Mouse (Mus musculus): ENCODE measurements around the gene BC067074.
"Not testable (repeated sequence)": the region's sequence is repeated elsewhere in the genome, so short reads cannot be mapped to it uniquely, and the experiment has no call there.

BC067074 gene

GRCm38 (mm10) chr13:113292975-113293706, at the start of gene BC067074:
Gene BC067074, plus strand, starts transcription at chr13:113293159.
- DNase-seq (ENCODE audit: low spot score in 2 of 2), result no peak

GRCm38 (mm10) chr13:113245025-113245424, 47.9 kb upstream of the BC067074 start:
- DNase-seq (ENCODE audit: low spot score in 2 of 2), result no peak

DNA sequence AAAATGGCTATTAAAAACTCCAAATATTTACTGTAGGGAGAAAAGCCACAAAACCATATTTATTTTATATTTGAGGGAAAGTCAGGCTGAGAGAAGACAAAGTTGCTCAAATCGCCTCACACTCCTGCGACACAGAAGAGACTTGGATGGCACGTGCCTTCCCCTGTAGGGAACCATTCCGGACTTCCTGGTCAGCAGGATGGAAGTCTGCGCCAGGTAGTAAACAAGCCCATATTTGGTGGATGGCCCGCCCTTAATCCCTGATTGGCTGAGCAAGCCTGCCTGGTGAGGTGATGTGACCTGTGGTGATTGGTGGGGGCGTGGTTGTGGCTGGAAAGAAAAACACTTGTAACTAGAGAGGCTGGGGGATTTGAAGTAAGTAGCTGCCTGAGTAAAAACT, 40.4 kb upstream of the BC067074 start:
- not testable (repeated sequence) for DNase-seq (ENCODE audit: low spot score in 2 of 2)

DNA sequence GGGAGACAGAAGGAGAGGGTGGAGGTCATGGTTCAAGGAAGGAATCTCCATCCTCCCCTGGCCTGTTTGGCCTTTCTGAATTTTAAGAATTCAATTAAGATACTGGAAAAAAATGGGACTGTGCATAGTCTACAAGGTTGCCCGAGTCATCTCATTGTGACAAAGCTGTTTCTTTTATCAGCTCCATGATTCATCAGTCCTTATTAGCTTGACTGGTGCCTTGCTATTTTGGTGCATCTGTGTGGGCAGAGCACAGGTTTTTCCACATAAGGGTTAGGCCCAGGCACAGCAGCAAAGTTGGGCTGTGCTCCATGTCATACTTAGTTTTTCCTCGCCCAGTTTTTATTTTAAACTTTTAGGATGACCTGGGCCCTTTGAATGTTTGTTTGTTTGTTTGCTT, 36.2 kb upstream of the BC067074 start:
- DNase-seq (ENCODE audit: low spot score in 2 of 2), result no peak

- no peak for DNase-seq (ENCODE audit: low spot score in 2 of 2)
Observed at GRCm38 (mm10) chr13:113257190-113257589, 35.8 kb upstream of the BC067074 start.

- DNase-seq (ENCODE audit: low spot score in 2 of 2), result no peak
Observed at GRCm38 (mm10) chr13:113259237-113259636, 33.7 kb upstream of the BC067074 start.

DNA sequence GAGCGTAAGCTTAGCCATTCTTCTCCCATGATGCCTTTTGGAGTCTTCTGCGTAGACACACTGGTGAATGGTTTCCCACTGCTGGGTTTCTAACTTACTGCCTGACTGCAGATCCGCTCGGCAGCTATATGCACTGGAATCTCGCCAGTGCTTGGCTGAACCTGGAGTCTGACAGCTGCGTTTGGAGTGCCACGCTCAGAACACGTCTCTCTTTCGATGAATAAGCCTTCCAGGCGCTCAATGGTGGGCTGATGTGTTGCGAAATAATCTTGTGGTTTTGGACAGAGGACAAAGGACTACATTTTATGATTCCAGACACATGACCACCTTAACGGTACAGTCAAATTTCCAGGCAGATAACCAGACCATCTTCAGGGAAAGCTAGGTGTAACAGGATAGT, 30.1 kb upstream of the BC067074 start:
- peak; percentile 34 to 43 for DNase-seq (ENCODE audit: low spot score in 2 of 2)

GRCm38 (mm10) chr13:113265257-113265656, 27.7 kb upstream of the BC067074 start:
- DNase-seq (ENCODE audit: low spot score in 2 of 2), result peak; percentile 57 to 65

DNA sequence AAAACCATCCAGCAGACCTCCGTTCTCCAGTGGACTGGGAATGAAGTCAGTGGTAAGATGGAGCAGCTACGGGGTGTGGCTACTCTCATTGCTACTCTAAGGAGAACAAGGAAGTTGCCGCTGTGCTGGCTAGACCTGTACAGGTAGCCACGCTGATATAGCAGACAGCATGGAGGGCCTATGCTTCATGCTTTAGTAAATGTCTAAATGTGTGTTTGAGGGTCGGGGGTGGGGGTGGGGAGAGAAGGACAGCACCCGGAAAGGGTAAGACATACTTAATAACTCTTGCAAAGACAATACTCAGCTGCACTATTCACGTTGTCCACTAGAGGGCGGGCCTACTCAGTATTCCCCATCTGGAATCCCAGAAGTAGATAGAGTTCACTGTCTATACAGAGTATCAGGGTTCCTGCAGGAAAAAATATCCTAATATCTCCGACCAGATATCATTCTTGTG, 26.4 kb upstream of the BC067074 start:
- peak; percentile 75 to 79 for DNase-seq (ENCODE audit: low spot score in 2 of 2)

DNA sequence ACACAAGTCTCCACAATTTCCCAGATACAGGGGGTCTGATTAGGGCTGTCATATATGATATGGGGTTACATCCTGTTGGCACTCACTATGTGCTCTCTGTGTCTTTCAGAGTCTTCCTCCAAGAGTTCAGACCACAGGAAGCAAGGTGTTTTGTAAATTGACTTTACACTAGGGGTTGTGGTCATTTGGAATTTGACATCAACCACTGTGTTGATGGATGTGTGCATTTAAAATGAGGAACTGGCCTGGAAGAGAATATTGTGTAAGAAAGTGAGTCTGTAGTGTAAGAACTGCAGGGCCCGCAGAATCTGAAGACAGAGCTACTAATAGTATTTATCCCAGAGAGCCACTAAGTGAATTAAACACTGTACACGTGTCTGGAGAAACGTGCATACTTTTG, 25.8 kb upstream of the BC067074 start:
- no peak for DNase-seq (ENCODE audit: low spot score in 2 of 2)

DNA sequence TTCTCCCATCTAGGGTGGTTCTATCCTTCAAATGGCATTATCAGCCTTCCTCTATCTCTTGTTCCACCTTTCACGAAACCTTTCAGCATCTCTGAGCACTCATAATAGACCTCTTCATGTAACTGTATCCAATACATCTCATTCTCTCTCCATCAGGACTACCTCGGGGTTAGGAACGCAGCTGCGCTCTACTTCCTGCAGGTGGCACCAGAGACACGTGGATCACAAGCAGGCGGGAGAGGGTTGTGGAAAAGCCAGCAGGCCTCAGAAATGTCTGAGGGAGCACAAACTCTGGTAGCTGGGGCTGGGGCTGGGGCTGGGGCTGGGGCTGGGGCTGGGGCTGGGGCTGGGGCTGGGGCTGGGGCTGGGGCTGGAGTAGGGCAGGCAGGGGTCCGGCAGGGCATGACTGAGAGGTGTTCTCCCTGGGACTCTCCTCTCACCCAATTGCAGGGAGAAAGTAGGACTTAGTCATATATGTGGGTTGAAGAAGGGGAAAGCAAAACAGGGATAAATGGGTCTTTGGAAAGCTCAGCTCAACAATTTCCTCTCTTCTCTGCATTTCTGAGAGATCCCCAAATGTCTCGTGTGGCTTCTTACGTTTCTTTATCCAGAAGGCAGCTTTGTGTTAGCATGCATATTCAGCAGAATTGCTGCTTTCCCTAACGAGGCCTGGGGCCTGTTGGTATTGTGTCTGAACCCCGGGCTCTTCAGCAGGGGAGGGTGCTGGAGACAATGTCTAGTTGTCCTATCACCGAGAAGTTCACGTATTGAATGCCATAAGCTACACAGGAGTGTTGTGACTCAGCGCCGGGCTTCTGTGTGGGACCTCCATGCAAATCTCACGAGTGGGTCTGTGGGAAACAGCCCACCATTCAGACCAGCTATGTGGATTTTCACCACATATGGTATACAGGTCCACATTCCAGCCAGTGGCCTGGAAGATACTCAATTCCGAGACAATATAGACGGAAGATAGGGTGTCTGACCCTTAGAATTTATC, 22.9 kb upstream of the BC067074 start:
- DNase-seq (ENCODE audit: low spot score in 2 of 2), result peak; percentile 81 to 89

- no peak for DNase-seq (ENCODE audit: low spot score in 2 of 2)
Observed at GRCm38 (mm10) chr13:113271189-113271588, 21.8 kb upstream of the BC067074 start.

DNA sequence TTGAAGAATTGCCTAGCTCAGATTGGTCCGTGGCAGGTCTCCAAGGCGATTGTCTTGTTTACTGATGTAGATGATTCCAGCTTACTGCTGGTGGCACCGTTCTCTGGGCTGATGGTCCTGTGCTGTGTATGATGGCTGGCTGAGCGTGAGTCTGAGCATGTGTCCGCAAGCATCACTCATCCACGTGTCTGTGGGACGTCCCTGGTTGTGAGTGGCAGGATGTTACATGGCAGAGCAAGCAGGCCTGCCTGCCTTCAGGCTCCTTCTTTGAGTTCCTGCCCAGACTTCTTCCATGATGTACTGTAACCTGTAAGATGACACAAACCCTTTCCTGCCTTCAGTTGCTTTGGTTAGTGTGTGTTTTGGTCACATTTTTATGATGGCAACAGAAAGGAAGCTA, 5.8 kb upstream of the BC067074 start:
- no peak for DNase-seq (ENCODE audit: low spot score in 2 of 2)

- DNase-seq (ENCODE audit: low spot score in 2 of 2), result no peak
Observed at GRCm38 (mm10) chr13:113288210-113289197, 4.5 kb upstream of the BC067074 start.

GRCm38 (mm10) chr13:113289760-113290159, 3.2 kb upstream of the BC067074 start:
- DNase-seq (ENCODE audit: low spot score in 2 of 2), result no peak

DNA sequence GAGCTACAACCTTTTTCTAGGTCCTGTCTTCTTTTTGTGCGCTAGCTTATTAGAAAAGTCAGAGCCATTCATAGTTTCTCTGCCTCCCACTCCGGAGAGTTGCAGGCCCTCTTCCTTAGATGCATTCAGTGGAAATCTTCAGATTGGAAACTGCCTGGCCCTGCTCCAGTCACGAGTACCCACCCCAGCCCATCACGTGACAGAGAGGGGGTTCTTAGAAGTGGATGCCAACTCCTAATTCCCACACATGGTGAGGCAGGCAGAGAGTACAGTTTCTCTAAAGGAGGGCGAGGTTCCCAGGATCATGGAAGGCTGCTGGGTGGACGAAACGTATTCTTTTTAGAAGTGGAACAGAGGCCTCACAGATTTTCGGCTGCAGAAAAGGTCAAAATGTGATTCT, 958 bp upstream of the BC067074 start:
- DNase-seq (ENCODE audit: low spot score in 2 of 2), result no peak

GRCm38 (mm10) chr13:113293707-113294432, 911 bp downstream of the BC067074 start:
- DNase-seq (ENCODE audit: low spot score in 2 of 2), result no peak

DNA sequence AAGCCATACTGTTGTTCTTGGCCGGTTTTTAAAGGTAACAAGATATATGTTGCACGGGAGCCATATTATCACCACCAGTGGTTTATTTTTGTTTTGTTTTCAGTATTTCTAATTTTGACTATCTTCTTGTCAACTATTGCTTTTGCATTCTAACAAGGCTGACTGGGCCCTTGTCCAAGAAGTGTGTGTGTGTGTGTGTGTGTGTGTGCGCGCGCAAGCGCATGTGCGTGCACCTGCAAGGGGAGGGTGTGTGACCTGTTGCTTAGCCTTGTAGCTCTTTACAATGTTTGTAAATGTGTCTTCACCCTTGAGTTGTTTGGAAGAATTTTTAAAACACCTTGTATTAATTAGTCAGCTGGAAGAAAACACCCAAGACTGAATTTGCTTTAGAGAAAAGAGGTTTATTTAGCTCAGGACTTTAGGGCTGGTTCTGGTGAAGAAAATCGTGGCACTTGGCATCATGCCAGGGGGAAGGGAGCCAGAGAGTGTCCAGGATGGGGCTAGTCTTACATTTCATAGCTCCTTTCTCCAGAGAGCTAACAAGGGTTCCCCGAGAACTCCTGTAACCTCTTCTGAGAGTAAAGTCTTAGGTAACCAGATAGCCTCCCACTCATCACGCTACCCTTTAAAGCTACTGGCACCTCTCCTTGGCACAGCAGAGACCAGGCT, 3.0 kb downstream of the BC067074 start:
- DNase-seq (ENCODE audit: low spot score in 2 of 2), result no peak

DNA sequence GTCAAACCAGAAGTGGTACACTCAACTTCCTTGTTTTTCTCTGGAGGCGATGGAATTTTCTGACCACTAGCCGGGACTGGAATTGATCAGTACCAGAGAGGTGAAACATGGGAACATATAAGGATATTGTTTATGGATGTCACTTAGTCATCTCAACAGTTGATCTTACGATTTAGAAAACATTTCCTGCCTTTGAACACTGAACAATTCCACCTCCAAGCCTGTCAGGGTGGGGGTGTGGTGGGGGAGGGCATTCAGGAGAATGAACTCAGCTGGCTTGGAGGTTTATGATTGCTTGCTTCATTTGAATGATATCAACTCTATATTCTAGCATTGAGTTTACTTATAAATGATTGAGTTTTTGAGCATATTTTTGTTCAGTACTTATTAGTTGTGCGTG, 13.6 kb downstream of the BC067074 start:
- DNase-seq (ENCODE audit: low spot score in 2 of 2), result no peak

DNA sequence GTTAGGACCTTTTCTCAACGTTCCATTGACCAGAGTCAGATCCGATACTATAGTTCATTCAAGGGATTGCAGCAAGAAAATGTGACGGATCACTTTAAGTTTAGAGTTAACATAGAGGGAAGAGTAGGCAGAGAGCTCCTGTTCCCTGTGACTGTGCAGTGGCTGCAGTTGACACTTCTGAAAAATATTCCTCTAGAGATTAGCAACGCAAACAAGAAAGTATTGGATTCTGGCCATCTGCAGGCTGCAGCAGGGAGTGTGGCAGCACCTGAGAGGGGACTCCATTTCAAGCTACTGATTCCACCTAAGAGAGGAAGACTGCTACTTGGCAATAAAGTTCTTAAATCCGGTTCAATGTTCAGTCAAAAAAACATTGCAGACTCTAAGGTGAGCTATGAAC, 26.6 kb downstream of the BC067074 start:
- no peak for DNase-seq (ENCODE audit: low spot score in 2 of 2)
